Mouse (Mus musculus): ENCODE measurements at regions not wholly inside any gene's neighbourhood (a gene's known extent, or its start where the extent isn't known, plus 50 kb on each side); places are given as distances from the start of the nearest gene placed in this dataset.
"Not testable (repeated sequence)": the region's sequence is repeated elsewhere in the genome, so short reads cannot be mapped to it uniquely, and the experiment has no call there.

GRCm38 (mm10) chr5:148657936-148658640, 105.5 kb upstream of the Ubl3 start:
- DNase-seq (ENCODE audit: low read depth, low spot score) = no peak

- DNase-seq (ENCODE audit: low read depth, low spot score) = no peak
These were observed 100.1 kb upstream of the Ubl3 start for GRCm38 (mm10) chr5:148652525-148653243.

- no peak for DNase-seq (ENCODE audit: low read depth, low spot score)
These were observed 99.1 kb upstream of the Ubl3 start for GRCm38 (mm10) chr5:148651736-148652135.

GRCm38 (mm10) chr5:148649573-148649972, 97.0 kb upstream of the Ubl3 start:
- DNase-seq (ENCODE audit: low read depth, low spot score) = not testable (repeated sequence)

- no peak for DNase-seq (ENCODE audit: low read depth, low spot score)
These were observed 96.5 kb upstream of the Ubl3 start for GRCm38 (mm10) chr5:148649123-148649522.

- no peak for DNase-seq (ENCODE audit: low read depth, low spot score)
These were observed 95.1 kb upstream of the Ubl3 start for GRCm38 (mm10) chr5:148647644-148648043.

GRCm38 (mm10) chr5:148645772-148646171, 93.2 kb upstream of the Ubl3 start:
- DNase-seq (ENCODE audit: low read depth, low spot score) = no peak

GRCm38 (mm10) chr5:148645191-148645681, 92.6 kb upstream of the Ubl3 start:
- no peak for DNase-seq (ENCODE audit: low read depth, low spot score)

GRCm38 (mm10) chr5:148644345-148644744, 91.8 kb upstream of the Ubl3 start:
- no peak for DNase-seq (ENCODE audit: low read depth, low spot score)

GRCm38 (mm10) chr5:148641652-148642395, 89.2 kb upstream of the Ubl3 start:
- DNase-seq (ENCODE audit: low read depth, low spot score) = no peak

- peak; percentile 8 for DNase-seq (ENCODE audit: low read depth, low spot score)
These were observed 87.9 kb upstream of the Ubl3 start for GRCm38 (mm10) chr5:148640523-148640922.

- DNase-seq (ENCODE audit: low read depth, low spot score) = peak; percentile 56
These were observed 82.3 kb upstream of the Ubl3 start for GRCm38 (mm10) chr5:148634919-148635356.

GRCm38 (mm10) chr5:148633999-148634398, 81.4 kb upstream of the Ubl3 start:
- DNase-seq (ENCODE audit: low read depth, low spot score) = peak; percentile 39

GRCm38 (mm10) chr5:148633331-148633730, 80.7 kb upstream of the Ubl3 start:
- DNase-seq (ENCODE audit: low read depth, low spot score) = no peak

GRCm38 (mm10) chr5:148632516-148633170, 80.1 kb upstream of the Ubl3 start:
- no peak for DNase-seq (ENCODE audit: low read depth, low spot score)

GRCm38 (mm10) chr5:148631566-148631965, 79.0 kb upstream of the Ubl3 start:
- no peak for DNase-seq (ENCODE audit: low read depth, low spot score)

GRCm38 (mm10) chr5:148626014-148626413, 73.4 kb upstream of the Ubl3 start:
- no peak for DNase-seq (ENCODE audit: low read depth, low spot score)

GRCm38 (mm10) chr5:148624649-148625405, 72.2 kb upstream of the Ubl3 start:
- peak; percentile 50 for DNase-seq (ENCODE audit: low read depth, low spot score)

- DNase-seq (ENCODE audit: low read depth, low spot score) = peak; percentile 67
These were observed 68.6 kb upstream of the Ubl3 start for GRCm38 (mm10) chr5:148620895-148621786.

GRCm38 (mm10) chr5:148619917-148620316, 67.3 kb upstream of the Ubl3 start:
- DNase-seq (ENCODE audit: low read depth, low spot score) = no peak

All from brain, adult 2 months (tissue).